Mouse (Mus musculus): ENCODE results near the gene Camk1g. TPM values are rescaled to one million over a fixed set of nuclear protein-coding genes. Genes with fewer than 3 reads are reported as not detected.

Gene Camk1g
- polyA plus RNA-seq, 1 experiment from 2014 or later, result 15.0 TPM

DNA sequence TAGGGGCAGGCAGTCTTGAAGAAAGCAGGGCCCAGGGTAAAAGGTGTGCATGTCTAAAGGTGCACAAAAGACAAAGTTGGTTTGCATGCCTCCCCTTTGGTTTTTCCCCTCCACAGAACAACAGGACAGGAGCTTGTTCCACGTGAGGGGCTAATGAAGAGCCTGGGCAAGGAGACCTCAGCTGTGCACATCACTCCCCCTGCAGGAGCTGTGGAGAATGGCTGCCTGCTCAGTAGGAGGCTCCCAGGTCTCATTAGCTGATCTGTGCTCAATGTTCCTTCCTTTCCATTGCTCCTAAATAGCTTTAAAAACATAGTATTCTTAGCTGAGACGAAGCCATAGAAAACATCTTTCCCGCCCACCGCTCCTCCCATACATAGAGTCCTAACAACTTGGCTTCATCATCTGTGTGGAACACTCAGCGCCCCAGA is 6.3 kb downstream of the Camk1g start:
- Histone ChIP-seq H3K27me3 (ENCODE audit: control insufficient read depth, insufficient read depth, low read length) (no peaks in the 10 kb centered on the region), H3K27ac (ENCODE audit: low read depth, low read length) (no peak overlapping the region), H3K4me2 (ENCODE audit: low read depth, low read length, severe bottlenecking) (no peak overlapping the region), H3K4me3 (ENCODE audit: low read depth, low read length) (no peak overlapping the region), H3K4me1 (replicated peaks; ENCODE audit: control insufficient read depth, insufficient read depth, low read length) (peaks cover 2% of the 10 kb centered on the region; the same call in 1 of the 2 replicates), H3K9me3 (ENCODE audit: control insufficient read depth, low read length) (no peaks in the 10 kb centered on the region), H3K9ac (ENCODE audit: low read length) (no peak overlapping the region), H3K36me3 (ENCODE audit: control insufficient read depth, insufficient read depth, low read length) (no peaks in the 10 kb centered on the region)
- WGBS, result 66% methylated on average over 5 of the region's 5 CpGs
- DNase-seq (ENCODE audit: low spot score) (peak; percentile 66), ATAC-seq (replicated peaks; ENCODE audit: low FRiP score) (no peak)

GRCm38 (mm10) chr1:193362078-193362477 is 8.0 kb downstream of the Camk1g start:
- no peak for ATAC-seq (replicated peaks; ENCODE audit: low FRiP score)
- no peaks in the 10 kb centered on the region for H3K27me3 ChIP-seq (ENCODE audit: control insufficient read depth, insufficient read depth, low read length)
- no peak overlapping the region for H3K4me3 ChIP-seq (ENCODE audit: low read depth, low read length)
- H3K9me3 ChIP-seq (ENCODE audit: control insufficient read depth, low read length), result no peaks in the 10 kb centered on the region
- H3K9ac ChIP-seq (ENCODE audit: low read length), result no peak overlapping the region
- H3K27ac ChIP-seq (ENCODE audit: low read depth, low read length), result no peak overlapping the region
- no peak overlapping the region for H3K4me2 ChIP-seq (ENCODE audit: low read depth, low read length, severe bottlenecking)
- H3K4me1 ChIP-seq (replicated peaks; ENCODE audit: control insufficient read depth, insufficient read depth, low read length), result 0 out of 2 replicates have a peak, but pooled peaks cover 2% of the 10 kb centered on the region
- H3K36me3 ChIP-seq (ENCODE audit: control insufficient read depth, insufficient read depth, low read length), result no peaks in the 10 kb centered on the region
- WGBS, result 90% methylated on average over 7 of the region's 7 CpGs
- no peak for DNase-seq (ENCODE audit: low spot score)

DNA sequence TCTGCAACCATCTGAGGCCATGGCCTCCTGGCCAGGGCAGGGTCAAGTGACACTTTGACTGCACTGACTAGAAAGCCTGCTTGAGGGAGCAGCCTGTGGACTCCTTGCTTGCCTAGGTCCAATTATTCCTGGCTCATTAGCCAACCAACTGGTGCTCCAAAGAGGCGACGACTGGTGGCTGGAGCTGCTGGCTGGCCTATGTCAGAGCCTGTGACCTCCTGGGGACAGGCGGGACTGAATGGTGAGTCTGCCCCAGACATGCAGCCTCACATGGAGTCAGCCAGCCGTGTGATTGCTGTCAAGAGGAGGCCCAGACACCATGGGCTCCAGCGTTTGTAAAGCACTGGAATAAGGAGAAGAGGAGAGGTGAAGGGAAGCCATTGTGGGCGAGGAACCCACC is 8.9 kb downstream of the Camk1g start:
- 0 out of 2 replicates have a peak, but pooled peaks cover 2% of the 10 kb centered on the region for H3K4me1 ChIP-seq (replicated peaks; ENCODE audit: control insufficient read depth, insufficient read depth, low read length)
- H3K9ac ChIP-seq (ENCODE audit: low read length), result no peak overlapping the region
- H3K27ac ChIP-seq (ENCODE audit: low read depth, low read length), result no peak overlapping the region
- no peaks in the 10 kb centered on the region for H3K27me3 ChIP-seq (ENCODE audit: control insufficient read depth, insufficient read depth, low read length)
- no peaks in the 10 kb centered on the region for H3K36me3 ChIP-seq (ENCODE audit: control insufficient read depth, insufficient read depth, low read length)
- 42% methylated on average over 6 of the region's 6 CpGs for WGBS
- H3K4me3 ChIP-seq (ENCODE audit: low read depth, low read length), result no peak overlapping the region
- H3K9me3 ChIP-seq (ENCODE audit: control insufficient read depth, low read length), result no peaks in the 10 kb centered on the region
- ATAC-seq (replicated peaks; ENCODE audit: low FRiP score) (no peak; the same call in 1 of the 2 replicates), DNase-seq (ENCODE audit: low spot score) (no peak)
- H3K4me2 ChIP-seq (ENCODE audit: low read depth, low read length, severe bottlenecking), result no peak overlapping the region

DNA sequence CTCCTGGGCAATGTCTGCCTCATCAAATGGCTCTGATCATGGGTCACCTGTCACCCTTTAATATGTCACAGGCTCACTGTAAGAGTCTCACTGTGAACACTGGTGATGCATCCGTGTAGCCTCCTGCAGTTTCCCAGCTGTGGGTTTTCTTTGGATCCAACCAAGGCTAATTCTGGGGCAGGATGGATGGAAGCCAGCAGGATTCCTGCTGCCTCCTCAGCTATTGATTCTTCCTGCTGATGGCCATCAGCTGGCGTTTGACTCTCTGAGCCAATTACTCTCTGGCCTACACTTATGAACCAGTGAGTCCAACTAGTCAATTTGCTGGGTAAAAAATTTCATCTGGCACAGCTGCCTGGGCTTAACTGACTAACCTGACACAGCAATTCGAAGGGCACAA is 10.9 kb downstream of the Camk1g start:
- no peak overlapping the region for H3K4me3 ChIP-seq (ENCODE audit: low read depth, low read length)
- no peaks in the 10 kb centered on the region for H3K36me3 ChIP-seq (ENCODE audit: control insufficient read depth, insufficient read depth, low read length)
- WGBS, result 81% methylated on average over 3 of the region's 3 CpGs
- no peak overlapping the region for H3K4me2 ChIP-seq (ENCODE audit: low read depth, low read length, severe bottlenecking)
- ATAC-seq (replicated peaks; ENCODE audit: low FRiP score) (no peak), DNase-seq (ENCODE audit: low spot score) (no peak)
- no peaks in the 10 kb centered on the region for H3K27me3 ChIP-seq (ENCODE audit: control insufficient read depth, insufficient read depth, low read length)
- no peak overlapping the region for H3K27ac ChIP-seq (ENCODE audit: low read depth, low read length)
- no peak overlapping the region for H3K9ac ChIP-seq (ENCODE audit: low read length)
- H3K9me3 ChIP-seq (ENCODE audit: control insufficient read depth, low read length), result no peaks in the 10 kb centered on the region
- 0 out of 2 replicates have a peak, but pooled peaks cover 2% of the 10 kb centered on the region for H3K4me1 ChIP-seq (replicated peaks; ENCODE audit: control insufficient read depth, insufficient read depth, low read length)

DNA sequence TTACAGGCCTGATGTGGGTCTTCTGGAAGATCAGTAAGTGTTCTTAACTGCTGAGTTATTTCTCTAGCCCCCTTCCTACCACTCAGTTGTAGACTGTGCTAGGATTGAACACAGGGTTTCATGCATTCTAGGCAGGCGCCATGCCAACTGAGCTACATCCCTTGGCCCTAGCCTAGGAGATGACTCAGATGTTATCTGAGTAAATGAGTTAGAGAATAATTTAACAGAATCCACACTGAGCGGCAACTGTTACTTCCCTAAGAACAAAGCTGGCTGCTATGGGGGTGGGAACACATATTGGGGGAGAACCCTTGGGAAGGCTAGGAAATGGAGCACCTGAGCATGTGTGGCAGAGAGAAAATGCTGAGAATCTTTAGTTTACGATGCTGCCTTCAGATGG is 18.5 kb downstream of the Camk1g start:
- Histone ChIP-seq H3K27me3 (ENCODE audit: control insufficient read depth, insufficient read depth, low read length) (no peaks in the 10 kb centered on the region), H3K4me2 (ENCODE audit: low read depth, low read length, severe bottlenecking) (no peak overlapping the region), H3K36me3 (ENCODE audit: control insufficient read depth, insufficient read depth, low read length) (no peaks in the 10 kb centered on the region; the same call in 1 of the 2 replicates), H3K9me3 (ENCODE audit: control insufficient read depth, low read length) (no peaks in the 10 kb centered on the region), H3K4me3 (ENCODE audit: low read depth, low read length) (no peak overlapping the region), H3K9ac (ENCODE audit: low read length) (no peak overlapping the region), H3K4me1 (replicated peaks; ENCODE audit: control insufficient read depth, insufficient read depth, low read length) (no peaks in the 10 kb centered on the region), H3K27ac (ENCODE audit: low read depth, low read length) (no peak overlapping the region)
- DNase-seq (ENCODE audit: low spot score) (no peak), ATAC-seq (replicated peaks; ENCODE audit: low FRiP score) (no peak)
- WGBS, result 89% methylated on average over 3 of the region's 3 CpGs

DNA sequence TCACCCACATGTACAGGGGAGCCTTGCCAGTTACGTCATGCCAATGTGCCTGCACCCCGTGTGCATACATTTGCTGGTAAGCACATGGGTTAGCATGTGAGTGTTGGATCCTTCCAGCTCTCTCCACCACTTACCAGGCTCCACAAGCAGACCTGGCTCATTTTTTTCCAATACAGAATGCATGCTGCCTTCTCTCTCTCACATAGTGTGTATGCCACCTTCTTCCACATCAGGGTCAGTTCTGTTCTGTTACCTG is 19.6 kb downstream of the Camk1g start:
- ATAC-seq (replicated peaks; ENCODE audit: low FRiP score) (no peak), DNase-seq (ENCODE audit: low spot score) (no peak)
- no peaks in the 10 kb centered on the region for H3K9me3 ChIP-seq (ENCODE audit: control insufficient read depth, low read length)
- no peaks in the 10 kb centered on the region for H3K27me3 ChIP-seq (ENCODE audit: control insufficient read depth, insufficient read depth, low read length)
- H3K27ac ChIP-seq (ENCODE audit: low read depth, low read length), result no peak overlapping the region
- no peak overlapping the region for H3K4me3 ChIP-seq (ENCODE audit: low read depth, low read length)
- WGBS, result 94% methylated on average over 2 of the region's 2 CpGs
- no peak overlapping the region for H3K4me2 ChIP-seq (ENCODE audit: low read depth, low read length, severe bottlenecking)
- no peaks in the 10 kb centered on the region for H3K4me1 ChIP-seq (replicated peaks; ENCODE audit: control insufficient read depth, insufficient read depth, low read length)
- H3K9ac ChIP-seq (ENCODE audit: low read length), result no peak overlapping the region
- no peaks in the 10 kb centered on the region; the same call in 1 of the 2 replicates for H3K36me3 ChIP-seq (ENCODE audit: control insufficient read depth, insufficient read depth, low read length)

DNA sequence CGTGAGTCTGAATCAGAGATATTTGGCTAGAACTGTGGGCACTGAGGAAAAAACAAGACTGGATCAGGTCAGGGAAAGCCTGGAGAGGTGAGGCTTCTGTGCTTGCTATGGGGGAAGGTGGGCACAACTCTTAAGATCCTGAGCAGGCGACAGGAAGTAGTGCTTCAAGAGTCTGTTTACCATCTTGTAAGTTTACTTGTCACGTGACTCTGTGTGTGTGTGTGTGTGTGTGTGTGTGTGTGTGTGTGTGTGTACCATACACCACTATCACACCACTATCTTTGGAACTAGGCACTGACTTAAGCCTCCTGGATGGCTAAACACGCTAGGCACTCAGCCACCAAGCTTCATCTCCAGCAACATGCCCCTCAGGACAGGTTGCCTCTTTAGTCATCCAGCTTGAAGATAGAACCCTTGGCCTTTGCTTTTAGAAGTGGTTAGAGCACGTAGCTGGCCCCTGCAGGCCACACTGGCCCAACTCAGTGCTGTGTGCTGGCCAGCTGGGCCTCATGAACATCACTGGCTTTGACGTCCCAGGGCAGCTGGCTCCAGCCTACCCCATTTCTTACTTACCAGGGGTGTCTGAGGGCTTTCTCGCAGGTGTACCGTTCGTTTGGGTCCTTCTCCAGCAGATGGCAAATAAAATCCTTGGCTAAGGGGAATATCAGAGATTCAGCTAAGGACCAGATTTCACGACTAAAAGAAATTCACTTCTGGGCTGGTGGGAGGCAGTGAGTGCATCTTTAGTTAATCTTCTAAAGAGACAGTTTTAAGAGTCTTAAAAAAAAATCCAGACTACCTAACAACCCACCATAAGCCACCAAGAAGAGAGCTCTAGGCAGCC is 20.2 kb downstream of the Camk1g start:
- Histone ChIP-seq H3K4me1 (replicated peaks; ENCODE audit: control insufficient read depth, insufficient read depth, low read length) (no peaks in the 10 kb centered on the region), H3K27ac (ENCODE audit: low read depth, low read length) (no peak overlapping the region), H3K4me3 (ENCODE audit: low read depth, low read length) (no peak overlapping the region), H3K9me3 (ENCODE audit: control insufficient read depth, low read length) (no peaks in the 10 kb centered on the region), H3K27me3 (ENCODE audit: control insufficient read depth, insufficient read depth, low read length) (no peaks in the 10 kb centered on the region), H3K9ac (ENCODE audit: low read length) (no peak overlapping the region), H3K36me3 (ENCODE audit: control insufficient read depth, insufficient read depth, low read length) (no peaks in the 10 kb centered on the region; the same call in 1 of the 2 replicates), H3K4me2 (ENCODE audit: low read depth, low read length, severe bottlenecking) (no peak overlapping the region)
- WGBS, result 91% methylated on average over 10 of the region's 10 CpGs
- DNase-seq (ENCODE audit: low spot score) (no peak), ATAC-seq (replicated peaks; ENCODE audit: low FRiP score) (no peak)

DNA sequence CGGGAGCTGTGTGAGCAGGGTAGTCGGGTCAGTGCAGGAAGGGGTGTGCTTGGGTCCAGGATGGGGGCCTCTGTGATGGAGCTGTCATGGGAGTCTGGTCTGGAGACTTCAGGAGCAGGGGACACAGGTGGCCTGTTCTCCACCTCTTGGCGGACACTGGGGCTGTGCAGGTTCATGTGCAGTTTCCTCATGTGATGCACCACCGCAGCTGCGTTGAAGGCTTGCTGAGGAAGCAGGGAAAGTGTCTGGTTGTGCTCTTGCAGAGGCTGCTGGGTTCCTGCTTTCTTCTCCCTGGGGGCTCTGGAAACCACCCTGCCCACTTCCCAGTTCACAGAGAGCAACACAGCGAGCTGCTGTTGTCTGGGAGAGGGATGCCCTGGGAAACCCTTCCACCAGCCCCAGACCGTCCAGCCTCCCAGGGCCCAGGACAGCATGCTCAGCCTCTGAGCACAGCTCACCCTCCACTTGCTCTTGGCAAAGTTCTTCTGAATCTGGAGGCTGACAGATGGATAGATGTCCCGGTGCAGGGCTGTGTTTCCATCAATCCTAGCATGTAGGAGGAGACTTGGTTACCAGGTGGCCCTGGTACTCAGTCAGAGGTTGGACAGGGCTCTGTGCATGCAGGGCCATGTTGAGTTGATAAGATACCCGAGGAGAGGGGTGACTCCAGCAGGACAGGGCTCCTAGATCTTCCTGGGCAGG is 21.7 kb downstream of the Camk1g start:
- WGBS, result 84% methylated on average over 9 of the region's 9 CpGs
- H3K36me3 ChIP-seq (ENCODE audit: control insufficient read depth, insufficient read depth, low read length), result no peaks in the 10 kb centered on the region

More for the DNA sequence above, 21.7 kb downstream of the Camk1g start:
- H3K27me3 ChIP-seq (ENCODE audit: control insufficient read depth, insufficient read depth, low read length), result no peaks in the 10 kb centered on the region
- no peak for ATAC-seq (replicated peaks; ENCODE audit: low FRiP score)
- no peak overlapping the region for H3K9ac ChIP-seq (ENCODE audit: low read length)
- no peak overlapping the region for H3K27ac ChIP-seq (ENCODE audit: low read depth, low read length)
- no peak overlapping the region for H3K4me2 ChIP-seq (ENCODE audit: low read depth, low read length, severe bottlenecking)
- no peaks in the 10 kb centered on the region for H3K4me1 ChIP-seq (replicated peaks; ENCODE audit: control insufficient read depth, insufficient read depth, low read length)
- DNase-seq (ENCODE audit: low spot score), result no peak
- H3K9me3 ChIP-seq (ENCODE audit: control insufficient read depth, low read length), result no peaks in the 10 kb centered on the region
- H3K4me3 ChIP-seq (ENCODE audit: low read depth, low read length), result no peak overlapping the region

All from forebrain, embryonic 11.5 days (tissue).